Mouse (Mus musculus) G1E (cell line): Measurements from ENCODE around the gene Arpin.

Experiments used
- CTCF ChIP-seq: IDR thresholded peaks from 2 replicates; pipeline ENCODE4 v1.5.1; 2012; ENCODE audit warnings: low read depth, low read length, inconsistent platforms, mixed read lengths
- GATA1 ChIP-seq: IDR thresholded peaks from 2 replicates; pipeline ENCODE4 v1.6.1; 2012; ENCODE audit warnings: borderline replicate concordance, low read length, inconsistent platforms, mixed read lengths
- GATA2 ChIP-seq: IDR thresholded peaks from 2 replicates; pipeline ENCODE4 v1.6.1; 2012; ENCODE audit warnings: low read depth, low read length, inconsistent platforms, borderline replicate concordance
- TAL1 ChIP-seq: conservative IDR thresholded peaks from 2 replicates; pipeline ENCODE4 v1.6.1; 2012; ENCODE audit warnings: low read depth, low read length, inconsistent platforms, mixed read lengths

DNA sequence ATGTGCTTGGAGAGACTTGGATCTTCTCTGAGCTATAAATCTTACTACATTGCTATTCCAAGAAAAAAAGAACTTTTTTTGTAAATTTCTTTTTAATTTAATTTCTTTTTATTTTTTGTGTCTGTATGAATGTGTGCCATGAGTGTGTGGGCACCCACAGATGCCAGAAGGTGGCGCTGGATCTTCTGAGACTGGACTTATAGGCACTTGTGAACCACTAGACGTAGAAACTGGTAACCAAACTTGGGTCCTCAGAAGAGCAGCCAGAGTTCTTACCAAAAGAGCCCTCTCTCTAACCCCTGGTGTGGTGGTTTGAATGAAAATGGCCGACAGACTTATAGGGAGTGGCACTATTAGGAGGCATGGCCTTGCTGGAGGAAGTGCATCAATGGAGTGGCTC, 15.9 kb upstream of the Arpin start:
- TF ChIP-seq TAL1 = no peak
- no peak for TF ChIP-seq GATA1
- no peak for TF ChIP-seq CTCF
- TF ChIP-seq GATA2 = no peak
